Mouse (Mus musculus): Measurements from ENCODE around the gene Cep170. TPM values are rescaled to one million over a fixed set of nuclear protein-coding genes. Genes with fewer than 3 reads are reported as not detected.
A peak's percentile ranks its signal among the peaks of the same experiment; 100 is the strongest.
"Not testable (repeated sequence)": the region's sequence is repeated elsewhere in the genome, so short reads cannot be mapped to it uniquely, and the experiment has no call there.

Cep170 gene
- 13.2 and 15.1 TPM in 2 replicates for polyA plus RNA-seq (2012; ENCODE audit: insufficient read depth, insufficient read length, missing spikeins)

DNA sequence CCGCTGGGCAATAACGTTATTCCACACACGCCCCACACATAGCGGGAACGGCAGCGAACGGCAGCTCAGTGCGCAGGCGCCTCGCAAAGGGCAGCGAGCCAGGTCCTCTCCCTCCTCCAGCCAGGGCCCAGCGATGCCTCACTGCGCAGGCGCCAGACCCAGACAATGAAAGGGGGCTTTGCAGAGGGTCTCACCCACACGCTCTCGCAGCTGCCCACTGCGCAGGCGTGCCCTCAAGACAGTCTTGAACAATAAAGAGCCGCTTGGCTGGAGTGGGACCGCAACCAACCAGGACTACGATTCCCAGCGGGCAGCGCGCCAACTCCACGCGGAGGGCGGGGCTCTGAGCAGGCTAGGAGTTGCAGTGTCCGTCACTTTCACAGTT lies at the start of gene Cep170:
Cep170 (minus strand) TSS at position 32 of the 385 bp plus-strand sequence.
- Histone ChIP-seq H3K4me3 (ENCODE audit: insufficient read depth, low read depth, low read length) (peak within 1 kb of the TSS; percentile 96), H3K4me1 (ENCODE audit: control insufficient read depth, insufficient read depth, insufficient read length, low read length) (peaks cover 11% of the 10 kb centered on the region)

GRCm38 (mm10) chr1:176861981-176862644 lies 48.2 kb upstream of the Cep170 start:
- no peak overlapping the region for H3K27ac ChIP-seq (replicated peaks; ENCODE audit: low read depth, low read length)
- H3K4me3 ChIP-seq (ENCODE audit: insufficient read depth, low read depth, low read length), result no peak overlapping the region
- H3K4me1 ChIP-seq (ENCODE audit: control insufficient read depth, insufficient read depth, insufficient read length, low read length), result no peaks in the 10 kb centered on the region

More for the DNA sequence above, at the start of gene Cep170:
- peak within 1 kb of the TSS; percentile 98 for H3K27ac ChIP-seq (replicated peaks; ENCODE audit: low read depth, low read length)

DNA sequence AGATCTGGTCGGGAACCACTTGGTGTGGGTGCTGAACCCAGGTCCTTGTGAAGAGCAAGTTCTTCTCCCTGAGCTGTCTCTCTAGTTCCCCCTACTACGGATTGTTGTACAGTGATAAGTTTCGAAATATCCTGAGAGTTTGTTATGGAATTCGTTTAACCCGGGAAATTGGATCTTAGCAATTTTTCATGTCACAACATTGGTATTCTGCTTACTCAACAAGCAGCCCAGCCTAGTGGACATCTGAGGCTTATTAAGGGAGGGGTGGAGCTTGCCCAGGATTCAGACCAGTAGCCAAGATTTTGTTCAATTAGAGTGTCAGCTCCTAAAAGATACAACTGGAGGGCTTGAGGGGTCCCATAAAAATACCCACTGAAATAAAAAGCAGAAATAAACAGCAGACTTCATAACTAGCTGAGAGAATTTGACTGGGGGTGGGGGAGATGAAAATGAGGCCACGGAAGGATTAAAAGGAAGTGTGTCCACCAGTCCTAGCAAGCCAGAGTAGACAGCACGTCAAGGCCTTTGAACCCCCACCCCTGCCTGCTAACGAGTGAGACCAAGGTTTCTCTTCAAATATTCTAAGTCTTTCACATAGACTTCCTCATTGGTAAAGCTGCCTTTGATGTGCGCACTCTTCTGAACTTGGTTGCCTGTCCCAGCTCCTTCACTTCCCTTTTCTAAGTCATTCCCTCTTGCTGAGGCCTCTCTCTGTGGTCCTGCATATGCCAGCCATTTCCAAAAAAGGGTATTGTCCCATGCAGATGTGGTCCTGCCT lies 39.1 kb upstream of the Cep170 start:
- Histone ChIP-seq H3K4me3 (ENCODE audit: insufficient read depth, low read depth, low read length) (no peak overlapping the region), H3K4me1 (ENCODE audit: control insufficient read depth, insufficient read depth, insufficient read length, low read length) (peaks cover 2% of the 10 kb centered on the region; the same call in 1 of the 2 replicates), H3K27ac (replicated peaks; ENCODE audit: low read depth, low read length) (peak overlapping the region; percentile 52)

GRCm38 (mm10) chr1:176851401-176851800 lies 37.5 kb upstream of the Cep170 start:
- Histone ChIP-seq H3K4me3 (ENCODE audit: insufficient read depth, low read depth, low read length) (no peak overlapping the region), H3K4me1 (ENCODE audit: control insufficient read depth, insufficient read depth, insufficient read length, low read length) (peaks cover 2% of the 10 kb centered on the region; the same call in 1 of the 2 replicates), H3K27ac (replicated peaks; ENCODE audit: low read depth, low read length) (no peak overlapping the region)

DNA sequence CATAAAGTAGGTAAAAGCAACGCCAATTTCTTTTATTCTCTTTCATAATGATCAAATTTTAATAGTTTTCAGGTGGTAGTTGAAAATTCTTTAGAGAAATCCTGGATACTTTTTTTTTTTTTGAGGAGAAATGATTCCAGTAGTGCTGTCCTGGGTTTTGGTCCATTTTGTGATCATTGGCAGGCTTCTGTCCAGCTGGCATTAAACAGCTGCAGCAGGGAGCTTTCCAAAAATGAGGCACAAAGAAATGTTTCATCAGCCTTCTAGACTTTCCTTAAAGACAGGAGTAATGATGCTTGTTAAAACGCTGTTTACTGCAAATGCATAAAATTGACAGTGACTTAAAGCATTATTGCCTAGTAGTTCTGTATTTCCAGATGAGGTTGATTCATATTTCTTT lies 35.5 kb upstream of the Cep170 start:
- Histone ChIP-seq H3K4me1 (ENCODE audit: control insufficient read depth, insufficient read depth, insufficient read length, low read length) (peaks cover 2% of the 10 kb centered on the region; the same call in 1 of the 2 replicates), H3K4me3 (ENCODE audit: insufficient read depth, low read depth, low read length) (no peak overlapping the region), H3K27ac (replicated peaks; ENCODE audit: low read depth, low read length) (no peak overlapping the region)

GRCm38 (mm10) chr1:176848613-176849290 lies 34.9 kb upstream of the Cep170 start:
- no peak overlapping the region; the same call in 1 of the 2 replicates for H3K27ac ChIP-seq (replicated peaks; ENCODE audit: low read depth, low read length)
- H3K4me1 ChIP-seq (ENCODE audit: control insufficient read depth, insufficient read depth, insufficient read length, low read length), result peaks cover 2% of the 10 kb centered on the region; the same call in 1 of the 2 replicates
- no peak overlapping the region for H3K4me3 ChIP-seq (ENCODE audit: insufficient read depth, low read depth, low read length)

DNA sequence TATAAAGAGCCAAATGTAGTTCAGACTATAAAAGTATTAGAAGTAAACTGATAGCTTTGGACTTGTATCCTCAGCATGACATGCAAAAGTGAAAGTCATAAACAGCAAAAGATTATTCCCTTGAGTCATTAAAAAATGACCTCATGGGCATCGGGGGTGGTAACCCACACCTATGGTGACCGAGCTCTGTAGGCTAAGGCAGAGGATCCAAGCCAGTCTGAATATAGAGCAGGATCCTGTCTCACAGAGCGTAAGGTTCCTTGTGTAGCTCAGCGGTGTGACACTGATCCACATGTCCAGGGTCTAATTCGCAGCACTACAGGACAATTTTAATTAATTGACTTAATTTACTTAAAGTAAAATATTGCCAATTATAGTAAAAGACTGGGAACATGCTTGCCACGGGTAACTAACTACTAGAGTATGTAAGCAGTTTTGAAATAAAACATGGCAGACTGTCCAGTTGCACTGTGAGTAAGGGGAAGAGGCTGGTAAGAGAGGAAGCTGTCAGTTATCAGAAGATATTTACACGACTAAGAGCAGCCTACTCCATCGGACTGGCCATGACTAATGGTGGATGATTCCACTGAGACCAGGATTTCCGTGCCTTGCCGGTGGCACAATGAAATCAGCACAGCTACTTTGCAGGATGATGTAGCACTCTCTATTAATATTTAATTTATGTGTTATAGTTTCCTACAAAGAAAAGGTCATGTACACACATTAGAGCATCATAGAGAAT lies 33.4 kb upstream of the Cep170 start:
- Histone ChIP-seq H3K4me1 (ENCODE audit: control insufficient read depth, insufficient read depth, insufficient read length, low read length) (peaks cover 2% of the 10 kb centered on the region; the same call in 1 of the 2 replicates), H3K4me3 (ENCODE audit: insufficient read depth, low read depth, low read length) (no peak overlapping the region), H3K27ac (replicated peaks; ENCODE audit: low read depth, low read length) (no peak overlapping the region)

DNA sequence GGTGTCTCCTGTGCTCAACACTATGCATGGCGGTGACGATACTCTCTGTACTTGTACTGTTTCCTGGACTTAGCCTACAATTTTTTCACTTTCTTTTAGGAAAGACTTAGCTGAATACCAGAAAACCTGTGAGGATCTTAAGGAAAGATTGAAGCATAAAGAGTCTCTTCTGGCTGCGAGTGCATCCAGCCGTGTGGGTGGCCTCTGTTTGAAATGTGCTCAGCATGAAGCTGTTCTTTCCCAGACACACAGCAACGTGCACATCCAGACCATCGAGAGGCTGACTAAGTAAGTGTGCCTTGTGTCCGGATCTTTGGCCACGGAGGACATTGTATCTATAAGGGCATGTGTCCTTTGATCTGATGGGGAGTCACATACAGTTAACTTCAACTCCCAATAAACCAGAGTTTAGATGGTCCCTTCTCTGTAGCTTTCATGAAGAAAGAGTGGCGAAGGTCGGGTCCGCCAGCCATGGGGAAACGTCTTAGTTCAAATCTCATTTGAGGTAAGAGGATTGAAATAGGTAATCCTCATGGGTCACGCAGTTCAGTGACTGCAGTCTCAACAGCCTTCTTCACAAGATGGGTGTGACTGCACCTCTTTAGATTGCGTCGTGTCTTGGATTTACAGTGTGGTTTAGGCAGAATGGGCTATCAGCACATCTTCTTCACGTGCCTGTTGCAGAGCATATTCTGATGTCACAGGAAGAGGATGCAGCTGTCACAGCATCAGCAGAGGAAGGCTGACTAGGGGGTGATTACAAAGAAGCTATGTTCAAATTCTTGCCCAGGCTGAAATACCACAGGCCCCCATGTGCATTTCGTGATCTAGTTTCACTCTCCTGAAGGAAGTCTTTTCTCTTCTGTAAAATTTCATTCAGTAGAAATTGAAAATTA lies 31.5 kb upstream of the Cep170 start:
- H3K4me3 ChIP-seq (ENCODE audit: insufficient read depth, low read depth, low read length), result no peak overlapping the region
- H3K4me1 ChIP-seq (ENCODE audit: control insufficient read depth, insufficient read depth, insufficient read length, low read length), result peaks cover 2% of the 10 kb centered on the region; the same call in 1 of the 2 replicates
- no peak overlapping the region for H3K27ac ChIP-seq (replicated peaks; ENCODE audit: low read depth, low read length)

DNA sequence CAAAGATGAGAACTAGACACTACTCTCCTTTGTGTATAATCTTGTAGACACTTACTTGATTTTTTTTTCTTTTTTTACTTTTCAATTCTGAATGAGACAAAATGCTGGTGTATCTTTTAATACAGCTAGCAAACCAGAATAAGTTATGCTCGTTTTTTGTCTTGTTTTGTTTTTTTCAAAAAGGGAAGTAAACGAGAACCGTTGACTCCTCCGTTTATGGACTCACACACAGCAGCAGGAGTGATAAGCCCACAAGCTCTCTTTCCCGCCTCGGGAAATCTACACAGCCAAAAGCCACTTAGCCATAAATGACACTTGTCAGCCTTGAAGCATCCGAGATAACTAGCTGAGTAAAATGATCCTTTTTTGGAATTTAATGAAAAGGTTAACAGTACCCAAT lies 22.7 kb upstream of the Cep170 start:
- H3K4me1 ChIP-seq (ENCODE audit: control insufficient read depth, insufficient read depth, insufficient read length, low read length); H3K4me3 ChIP-seq (ENCODE audit: insufficient read depth, low read depth, low read length); H3K27ac ChIP-seq (replicated peaks; ENCODE audit: low read depth, low read length): not testable (repeated sequence)

GRCm38 (mm10) chr1:176835501-176836294 lies 21.8 kb upstream of the Cep170 start:
- Histone ChIP-seq H3K4me1 (ENCODE audit: control insufficient read depth, insufficient read depth, insufficient read length, low read length) (peaks cover 3% of the 10 kb centered on the region; the same call in 1 of the 2 replicates), H3K4me3 (ENCODE audit: insufficient read depth, low read depth, low read length) (peak overlapping the region; percentile 54), H3K27ac (replicated peaks; ENCODE audit: low read depth, low read length) (peak overlapping the region; percentile 30)

DNA sequence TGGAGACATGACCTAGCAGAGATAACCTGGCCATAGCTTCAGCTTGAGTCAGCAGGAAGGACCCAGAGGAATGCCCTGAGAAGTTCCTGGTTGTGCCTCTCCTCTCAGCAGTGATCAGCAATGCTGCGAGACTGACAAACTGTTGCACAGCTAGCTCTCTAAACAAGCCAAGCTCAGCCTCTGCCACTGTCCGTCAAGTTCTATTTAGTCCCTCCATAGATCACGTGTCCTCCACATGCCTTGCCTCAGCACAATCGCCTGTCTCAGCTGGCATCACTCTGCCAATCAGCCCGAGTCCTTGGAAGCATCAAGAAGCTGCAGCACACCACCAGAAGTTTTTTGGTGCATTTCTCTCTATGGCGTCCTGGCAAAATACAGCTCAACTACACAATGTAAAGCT lies 21.0 kb upstream of the Cep170 start:
- peak overlapping the region; percentile 54 for H3K4me3 ChIP-seq (ENCODE audit: insufficient read depth, low read depth, low read length)
- peaks cover 3% of the 10 kb centered on the region; the same call in 1 of the 2 replicates for H3K4me1 ChIP-seq (ENCODE audit: control insufficient read depth, insufficient read depth, insufficient read length, low read length)
- H3K27ac ChIP-seq (replicated peaks; ENCODE audit: low read depth, low read length), result peak overlapping the region; percentile 69

GRCm38 (mm10) chr1:176833948-176834347 lies 20.1 kb upstream of the Cep170 start:
- peak overlapping the region; percentile 14; the same call in 1 of the 2 replicates for H3K4me3 ChIP-seq (ENCODE audit: insufficient read depth, low read depth, low read length)
- peak overlapping the region; percentile 69; the same call in 1 of the 2 replicates for H3K27ac ChIP-seq (replicated peaks; ENCODE audit: low read depth, low read length)
- peaks cover 3% of the 10 kb centered on the region; the same call in 1 of the 2 replicates for H3K4me1 ChIP-seq (ENCODE audit: control insufficient read depth, insufficient read depth, insufficient read length, low read length)

GRCm38 (mm10) chr1:176833257-176833656 lies 19.4 kb upstream of the Cep170 start:
- Histone ChIP-seq H3K27ac (replicated peaks; ENCODE audit: low read depth, low read length) (peak overlapping the region; percentile 72), H3K4me3 (ENCODE audit: insufficient read depth, low read depth, low read length) (no peak overlapping the region), H3K4me1 (ENCODE audit: control insufficient read depth, insufficient read depth, insufficient read length, low read length) (peaks cover 5% of the 10 kb centered on the region; the same call in 1 of the 2 replicates)

All from brown adipose tissue, adult 24 weeks (tissue).